Mouse (Mus musculus) testis, adult 10 weeks (tissue): Measurements from ENCODE around the gene Smg7. TPM values are rescaled to one million over a fixed set of nuclear protein-coding genes. Genes with fewer than 3 reads are reported as not detected.

Experiments used
- polyA plus RNA-seq: library from polyadenylated mRNA; stranded (reverse); fragments of 350-450 nt; fragmentation: Illumina TruSeq; extraction: RNeasy Lipid Tissue Mini Kit (QIAGEN cat#74804); gene quantifications from one replicate; pipeline ENCODE4 v1.2.3, GENCODE M21; 2014; ENCODE audit warnings: low read depth, low replicate concordance

Smg7 gene
- polyA plus RNA-seq = 110 TPM

GRCm38 (mm10) chr1:152901765-152902664 is at the start of gene Smg7:
TSS of gene Smg7 (minus strand) at chr1:152902646.

GRCm38 (mm10) chr1:152799897-152800296 is 102.5 kb downstream of the Smg7 start, which contains the start of gene Ncf2:
TSS of gene Ncf2 (plus strand) at chr1:152800194.

Other genes starting within 250 kb of the Smg7 start
- gene Apobec4, start 152.1 kb downstream of the Smg7 start, polyA plus RNA-seq = 131 TPM
- 22.6 TPM for gene Rgl1, start 136.3 kb downstream of the Smg7 start, polyA plus RNA-seq
- 61.1 TPM for gene Arpc5, start 136.1 kb downstream of the Smg7 start, polyA plus RNA-seq
- 0.48 TPM for gene Ncf2, start 102.5 kb downstream of the Smg7 start, polyA plus RNA-seq
- 0.08 TPM for gene Nmnat2, start 52.3 kb upstream of the Smg7 start, polyA plus RNA-seq